Mouse (Mus musculus): Measurements from ENCODE around the gene Ankrd11. TPM values are rescaled to one million over a fixed set of nuclear protein-coding genes. Genes with fewer than 3 reads are reported as not detected.
"Not testable (repeated sequence)": the region's sequence is repeated elsewhere in the genome, so short reads cannot be mapped to it uniquely, and the experiment has no call there.

Gene Ankrd11
- total RNA-seq, 1 experiment from 2014 or later = 90.6 TPM

DNA sequence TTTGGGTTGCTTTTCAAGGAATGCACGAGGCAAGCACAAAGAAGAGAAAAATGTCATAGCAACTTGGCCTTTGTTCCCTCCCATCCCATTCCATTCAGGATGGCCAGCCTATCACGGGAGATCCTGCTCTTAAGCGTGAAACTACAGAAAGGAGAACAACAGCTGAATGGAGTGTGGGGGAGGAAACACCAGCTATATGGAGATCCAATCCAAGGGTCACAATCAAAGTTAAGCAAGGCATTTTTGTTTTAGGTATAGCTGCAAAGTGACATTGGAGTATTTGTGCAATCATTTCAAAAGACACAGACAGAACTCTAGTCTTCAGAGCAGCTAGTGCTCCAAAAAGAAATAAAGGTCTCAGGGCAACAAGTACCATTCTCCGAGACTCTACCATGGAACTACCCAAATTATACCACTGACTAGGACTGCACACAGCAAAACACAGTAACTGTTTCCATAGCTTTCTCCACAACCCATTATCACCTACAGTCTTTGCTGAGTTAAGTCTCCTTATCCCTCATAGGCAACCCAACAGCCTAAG is 1.9 kb downstream of the Ankrd11 start:
- peak; percentile 45 for DNase-seq

DNA sequence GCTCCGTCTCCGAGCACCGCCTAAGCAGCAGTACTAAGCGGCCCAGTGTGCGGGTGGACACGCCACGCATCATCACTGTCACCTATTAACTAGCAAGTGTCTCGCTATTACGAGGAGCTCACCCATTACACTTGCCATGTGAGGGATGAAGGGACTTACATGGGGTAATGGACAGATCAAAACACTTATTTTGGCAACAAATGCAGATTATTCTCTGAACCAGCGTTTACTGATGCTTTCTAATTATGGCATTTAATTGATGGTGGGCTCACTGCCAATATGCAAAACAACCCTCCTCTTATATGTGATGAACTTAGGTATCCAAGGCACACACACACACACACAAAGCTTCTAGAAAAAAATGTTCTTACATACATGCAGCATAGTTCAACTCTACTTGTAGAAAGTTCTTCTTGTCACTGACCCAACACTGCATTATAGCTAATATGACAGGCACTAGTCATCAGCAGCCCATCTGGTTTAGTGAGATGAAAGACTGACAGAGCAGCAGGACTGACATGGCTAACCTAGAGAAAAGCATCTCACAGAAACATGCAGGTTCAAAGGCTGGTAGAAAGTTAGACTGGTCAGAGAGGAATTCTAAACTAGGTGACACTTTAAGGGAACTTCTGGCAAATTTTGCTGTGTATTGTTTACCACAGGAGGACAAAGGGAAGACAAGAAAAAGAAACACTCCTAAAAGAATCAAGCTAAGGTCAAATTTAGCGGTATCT is 2.5 kb downstream of the Ankrd11 start:
- DNase-seq = no peak

DNA sequence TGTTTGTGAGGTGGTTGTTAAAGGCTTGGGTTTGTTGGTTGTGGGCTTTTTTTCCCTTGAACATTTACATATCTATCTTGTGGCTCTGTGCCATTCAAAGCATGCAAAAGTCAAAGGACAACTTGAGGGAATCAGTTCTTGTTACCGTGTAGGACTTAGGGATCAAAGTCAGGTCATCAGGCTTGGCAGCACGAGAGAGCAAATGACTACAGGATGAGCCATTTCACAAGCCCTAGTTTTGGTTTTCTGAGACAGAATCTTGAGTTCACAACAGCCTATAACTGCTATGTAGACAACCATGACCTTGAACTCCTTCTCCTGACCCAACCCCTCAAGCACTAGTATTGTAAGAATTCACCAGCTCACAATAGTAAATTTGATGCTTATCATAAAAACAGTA is 3.7 kb downstream of the Ankrd11 start:
- DNase-seq = no peak

DNA sequence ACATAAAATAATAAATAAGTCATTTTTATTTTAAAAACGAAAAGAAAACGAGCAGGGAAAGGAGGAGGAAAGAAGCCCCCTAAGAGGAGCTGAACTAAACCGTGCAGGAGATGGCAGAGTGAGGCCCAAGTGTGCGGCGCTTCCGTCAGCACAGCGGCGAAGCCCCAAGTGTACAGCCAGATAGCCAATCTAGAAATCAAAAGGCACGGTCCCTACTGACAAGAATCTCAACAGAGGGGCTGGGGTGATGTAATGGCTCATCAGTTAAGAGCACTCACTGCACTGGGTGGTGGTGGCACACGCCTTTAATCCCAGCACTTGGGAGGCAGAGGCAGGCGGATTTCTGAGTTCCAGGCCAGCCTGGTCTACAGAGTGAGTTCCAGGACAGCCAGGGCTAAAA is 4.6 kb downstream of the Ankrd11 start:
- no peak for DNase-seq

DNA sequence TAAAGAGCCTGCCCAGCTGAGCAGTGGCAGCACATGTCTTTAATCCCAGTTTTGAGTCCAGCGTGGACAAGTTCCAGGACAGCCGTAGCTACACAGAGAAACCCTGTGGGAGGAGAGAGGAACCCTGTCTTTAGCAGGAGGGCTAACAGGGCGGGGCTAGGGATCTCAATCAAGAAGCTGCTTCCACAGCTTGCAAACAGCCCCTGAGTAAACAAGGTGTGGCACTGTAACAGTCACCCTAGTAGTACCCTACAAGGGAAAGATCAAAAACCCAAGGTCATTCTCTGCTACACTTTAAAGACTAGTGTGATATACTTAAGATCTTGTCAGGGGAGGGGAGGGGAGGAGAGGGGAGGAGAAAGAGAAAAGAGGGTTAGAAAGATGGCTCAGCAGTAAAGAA is 5.1 kb downstream of the Ankrd11 start:
- DNase-seq = no peak

DNA sequence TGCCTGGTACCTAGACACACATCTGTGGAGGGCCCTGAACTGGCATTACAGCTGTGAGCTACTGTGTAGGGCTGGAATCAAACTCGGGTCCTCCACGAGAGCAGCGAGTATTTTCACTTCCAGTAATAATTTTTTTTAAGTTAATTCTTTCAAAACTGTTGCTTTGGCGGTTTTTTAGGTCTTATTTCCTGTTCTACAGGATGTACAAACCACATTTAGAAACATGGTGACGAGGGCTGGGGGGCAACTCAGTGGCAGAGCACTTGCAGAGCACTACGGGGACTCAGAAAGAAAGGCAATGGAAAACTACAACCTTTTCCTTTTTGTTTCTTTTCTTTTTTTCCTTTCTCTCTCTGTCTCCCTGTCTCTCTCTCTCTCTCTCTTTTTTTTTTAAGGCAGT is 7.9 kb downstream of the Ankrd11 start:
- DNase-seq = no peak

DNA sequence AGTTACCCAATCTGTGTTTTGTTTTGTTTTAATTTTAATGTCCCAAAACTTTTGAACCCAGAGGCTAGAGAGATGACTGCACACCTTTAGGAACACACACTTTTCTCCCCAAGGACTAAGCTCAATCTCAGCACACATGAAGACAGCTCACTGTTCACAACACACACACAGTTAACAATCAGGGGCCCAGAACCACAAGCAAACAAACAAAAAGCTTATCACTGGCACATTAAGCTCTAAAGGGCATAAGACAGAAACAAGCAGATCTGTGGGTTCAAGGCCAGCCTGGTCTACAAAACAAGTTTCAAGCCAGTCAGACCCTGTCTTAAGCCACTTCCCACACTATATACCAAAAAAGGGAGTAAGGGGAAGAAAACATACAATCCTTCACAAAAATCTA is 8.6 kb downstream of the Ankrd11 start:
- DNase-seq = no peak

DNA sequence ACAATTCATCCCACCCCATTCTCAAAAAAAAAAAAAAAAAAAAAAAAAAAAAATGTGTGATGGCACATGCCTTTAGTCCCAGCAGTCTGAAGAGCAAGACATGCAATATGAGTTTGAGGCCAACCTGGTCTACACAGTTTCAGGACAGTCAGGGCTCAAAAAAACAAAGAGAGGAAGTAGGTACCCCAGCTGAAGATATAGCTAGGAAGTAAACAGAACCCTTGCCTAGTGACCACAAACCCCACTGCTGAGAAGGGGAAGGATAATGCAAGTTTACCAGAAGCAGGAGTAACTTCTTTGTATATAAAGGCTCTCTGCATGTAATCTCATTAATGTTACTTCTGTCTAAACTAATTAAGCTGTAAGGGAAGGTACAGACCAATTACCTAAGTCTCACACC is 9.3 kb downstream of the Ankrd11 start:
- DNase-seq = no peak

DNA sequence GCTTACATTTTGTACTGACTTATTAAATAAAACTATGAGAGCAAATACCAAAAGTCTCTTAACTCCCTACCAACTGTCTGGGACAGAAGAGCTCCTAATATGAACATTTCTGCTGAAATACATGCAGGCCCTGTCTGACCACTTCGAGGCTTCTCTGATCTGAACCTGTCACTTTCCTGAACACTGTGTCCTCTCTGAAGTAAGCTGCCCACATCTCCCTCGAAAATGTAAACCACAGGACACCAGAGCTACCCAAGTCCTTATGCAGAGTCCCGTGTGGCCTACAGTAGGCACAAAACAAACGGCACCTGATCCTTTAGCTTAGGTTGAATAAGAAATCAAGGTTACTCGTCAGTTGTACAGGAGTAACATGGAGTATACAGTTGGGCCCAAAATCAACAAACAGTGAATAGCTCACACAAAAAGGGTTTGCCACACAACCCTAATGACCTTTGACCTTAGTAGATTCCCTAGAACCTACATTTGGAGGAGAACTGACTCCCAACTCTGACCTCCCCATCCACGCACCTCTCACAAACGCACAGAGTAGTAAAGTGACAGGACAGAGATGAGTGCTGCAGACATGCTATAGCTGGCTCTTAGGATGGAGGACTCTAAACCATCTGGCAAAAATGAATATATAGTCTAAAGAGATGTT is 10.6 kb downstream of the Ankrd11 start:
- DNase-seq = no peak

DNA sequence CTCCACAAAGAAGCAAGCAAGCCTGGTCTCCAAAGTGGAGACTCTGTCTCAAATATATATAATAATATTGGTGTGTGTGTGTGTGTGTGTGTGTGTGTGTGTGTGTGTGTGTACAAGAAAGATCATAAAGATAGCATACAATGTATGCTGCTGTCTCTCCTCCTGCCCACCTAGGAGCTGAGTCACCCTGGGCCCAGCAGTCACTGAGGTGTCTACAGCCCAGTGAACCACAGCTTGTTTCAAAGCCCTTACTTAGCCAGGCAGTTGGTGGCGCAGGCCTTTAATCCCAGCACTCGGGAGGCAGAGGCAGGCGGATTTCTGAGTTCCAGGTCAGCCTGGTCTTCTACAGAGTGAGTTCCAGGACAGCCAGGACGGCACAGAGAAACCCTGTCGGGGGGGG is 12.0 kb downstream of the Ankrd11 start:
- DNase-seq = not testable (repeated sequence)

DNA sequence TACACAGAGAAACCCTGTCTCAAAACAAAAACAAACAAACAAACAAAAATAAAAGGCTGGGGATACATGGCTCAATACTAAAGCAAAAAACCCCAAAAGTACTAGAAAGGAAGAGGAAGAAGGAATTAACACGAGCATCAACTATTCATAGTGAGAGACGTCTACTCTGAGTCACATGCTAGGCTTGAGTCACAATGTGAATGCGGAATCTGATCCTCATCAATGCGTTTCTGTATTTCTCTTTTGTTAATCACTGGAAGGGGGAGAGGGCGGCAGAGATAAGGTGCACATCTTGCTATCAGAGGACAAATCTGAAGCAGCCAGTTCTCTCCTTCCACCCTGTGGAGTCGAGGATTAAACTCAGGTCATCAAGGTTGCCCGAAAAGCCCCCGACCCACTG is 14.3 kb downstream of the Ankrd11 start:
- DNase-seq = no peak

DNA sequence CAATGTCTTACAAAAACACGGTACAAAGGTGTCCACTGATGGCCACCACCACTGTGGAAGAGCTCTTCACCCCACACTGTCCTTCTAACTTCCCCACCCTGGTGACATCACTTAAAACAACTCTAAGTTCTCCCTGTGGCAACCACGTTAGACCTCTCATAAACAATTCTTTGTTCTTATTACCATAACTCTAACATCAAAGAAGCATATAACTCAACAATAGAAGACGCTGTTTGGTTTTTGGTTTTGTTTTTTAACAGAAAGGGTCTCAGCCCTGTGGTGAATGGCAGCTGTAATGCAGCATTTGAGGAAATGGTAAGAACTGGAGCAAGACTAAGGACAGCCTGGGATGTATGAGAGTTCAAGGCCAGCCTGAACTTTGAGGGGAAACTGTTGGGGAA is 16.1 kb downstream of the Ankrd11 start:
- DNase-seq = no peak

DNA sequence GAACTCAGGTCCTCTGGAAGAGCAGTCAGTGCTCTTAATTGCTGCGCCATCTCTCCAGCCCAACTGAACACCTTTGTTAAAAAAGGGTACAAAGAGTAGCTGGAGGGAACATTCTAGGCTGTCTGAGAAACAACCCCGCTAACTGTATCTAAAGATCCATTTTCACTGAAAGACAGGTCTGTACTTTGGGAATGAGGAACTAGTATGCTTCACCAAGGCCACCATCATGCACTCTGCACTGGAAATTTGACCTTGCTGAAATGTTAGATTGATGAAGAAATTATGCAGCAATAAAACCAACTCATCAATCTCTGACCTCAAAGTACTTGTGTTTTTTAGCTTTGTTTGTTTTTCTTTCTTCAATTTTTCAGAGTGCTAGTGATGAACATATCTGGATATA is 17.9 kb downstream of the Ankrd11 start:
- DNase-seq = no peak

DNA sequence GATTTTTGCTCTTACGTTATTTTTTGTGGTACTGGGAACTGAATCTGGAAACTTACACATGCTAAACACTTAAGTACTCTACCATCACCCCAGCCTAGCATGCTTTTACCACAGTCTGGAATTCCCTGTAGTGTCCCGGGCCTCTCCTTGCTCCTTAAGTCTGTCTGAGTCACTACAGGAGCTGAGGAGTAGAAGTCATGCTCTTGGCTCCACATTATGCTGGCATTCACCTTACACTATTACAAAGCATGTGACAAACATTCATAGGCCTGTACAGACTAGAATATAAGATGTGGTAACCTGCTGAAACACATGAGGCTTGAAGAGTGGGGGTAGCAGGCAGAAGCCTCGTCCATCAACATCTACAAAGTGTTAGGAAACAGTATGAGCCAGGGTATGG is 19.4 kb downstream of the Ankrd11 start:
- DNase-seq = no peak

DNA sequence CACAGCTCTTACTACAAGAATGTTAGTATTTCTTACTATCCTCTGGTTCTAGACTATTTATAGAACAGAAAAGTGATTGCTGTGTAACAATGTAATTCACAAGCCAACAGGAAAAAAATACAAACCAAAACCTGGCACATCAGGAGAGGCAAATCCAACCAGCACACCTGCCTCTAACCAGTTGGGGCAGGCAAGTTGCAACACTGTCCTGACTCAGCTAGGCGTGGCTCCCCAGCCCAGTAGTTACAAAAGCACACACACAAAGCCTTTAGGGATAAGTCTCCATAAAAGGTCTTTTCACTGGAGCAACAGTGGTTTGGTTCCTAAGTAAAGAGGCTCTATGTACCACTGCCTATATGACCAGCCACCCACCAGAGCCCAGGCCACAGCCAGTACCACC is 20.8 kb downstream of the Ankrd11 start:
- peak; percentile 50 for DNase-seq

DNA sequence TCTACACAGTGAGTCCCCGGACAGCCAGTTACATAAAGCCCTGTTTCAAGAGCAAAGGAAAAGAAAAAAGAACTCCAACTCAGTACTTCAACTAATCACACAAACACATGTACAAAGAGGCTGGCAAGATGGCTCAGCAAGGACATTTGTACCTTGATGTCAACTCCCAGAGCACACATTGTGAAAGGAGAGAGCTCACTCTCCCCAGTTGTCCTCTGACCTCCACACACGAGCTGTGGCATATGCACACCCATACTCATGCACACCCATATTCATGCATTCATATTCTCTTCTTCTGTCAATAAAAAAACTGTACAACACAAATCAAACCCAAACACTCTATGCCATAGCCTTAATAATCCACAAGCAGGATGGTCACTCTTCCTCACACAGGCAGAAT is 21.2 kb downstream of the Ankrd11 start:
- no peak for DNase-seq

DNA sequence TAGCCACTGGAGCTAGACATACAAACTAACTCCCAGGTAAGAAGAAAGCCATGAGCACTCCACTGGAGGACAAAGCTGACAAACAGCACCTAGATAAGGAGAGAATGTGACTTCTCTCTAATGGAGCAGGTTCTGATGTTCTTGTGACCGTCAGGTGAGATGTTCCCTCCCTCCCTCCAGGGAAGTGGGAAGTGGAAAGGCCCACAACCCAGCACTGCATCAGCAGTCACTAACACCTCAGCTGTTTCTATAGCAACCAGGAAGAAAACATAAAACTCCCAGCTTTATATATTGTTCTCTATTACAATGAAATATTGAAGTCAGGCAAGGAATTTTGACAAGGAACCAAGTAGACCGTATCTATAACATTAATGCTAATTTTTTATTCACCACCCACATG is 22.0 kb downstream of the Ankrd11 start:
- DNase-seq = no peak

DNA sequence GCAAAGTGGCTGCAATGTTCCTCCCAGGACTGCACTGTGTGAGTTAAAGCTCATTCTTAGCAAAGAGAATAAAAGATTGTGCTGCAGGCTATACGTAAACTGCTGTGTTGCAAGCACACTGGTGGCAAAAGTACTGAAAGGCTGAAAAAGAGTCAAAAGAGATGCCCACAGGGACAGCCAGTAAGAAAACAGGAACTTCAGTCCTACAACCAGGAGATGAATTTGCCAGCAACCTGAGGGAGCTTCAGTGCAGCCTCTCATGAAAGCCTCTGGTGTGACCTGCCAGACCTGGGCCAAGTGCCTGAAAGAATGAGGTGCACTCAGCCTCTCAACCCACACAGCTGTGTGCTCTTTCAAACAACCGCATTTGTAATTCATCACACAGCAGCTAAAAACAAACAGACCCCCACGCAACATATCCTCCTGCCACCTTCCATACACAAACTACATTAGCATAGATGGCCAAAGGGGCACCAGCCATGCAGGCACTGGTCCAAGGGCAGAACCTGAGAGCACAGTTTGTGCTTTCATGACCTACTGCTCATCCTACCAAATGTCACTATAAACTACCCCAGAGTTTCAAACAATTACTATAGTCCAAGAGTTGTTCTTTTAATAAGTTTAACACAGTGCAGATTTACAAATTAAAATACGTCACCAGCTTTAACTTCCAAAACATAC is 23.5 kb downstream of the Ankrd11 start:
- no peak for DNase-seq

DNA sequence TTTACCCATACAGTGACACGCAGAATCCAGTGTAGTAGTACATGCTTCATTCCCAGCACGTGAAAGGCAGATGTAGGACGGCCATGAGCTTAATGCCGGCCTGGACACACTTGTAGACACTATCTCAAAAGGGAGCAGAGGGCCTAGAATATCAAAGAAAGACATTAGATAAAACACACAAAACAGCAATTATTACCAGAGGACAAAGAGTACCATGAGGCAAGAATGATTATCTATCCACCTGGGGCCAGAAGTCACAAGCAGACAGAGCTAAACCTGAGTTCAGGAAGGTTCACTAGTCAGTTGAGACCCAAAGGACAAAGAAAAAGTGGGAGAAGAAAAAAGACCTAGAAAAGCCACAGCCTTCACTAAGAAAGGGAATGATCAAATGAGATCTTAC is 24.9 kb downstream of the Ankrd11 start:
- no peak for DNase-seq

DNA sequence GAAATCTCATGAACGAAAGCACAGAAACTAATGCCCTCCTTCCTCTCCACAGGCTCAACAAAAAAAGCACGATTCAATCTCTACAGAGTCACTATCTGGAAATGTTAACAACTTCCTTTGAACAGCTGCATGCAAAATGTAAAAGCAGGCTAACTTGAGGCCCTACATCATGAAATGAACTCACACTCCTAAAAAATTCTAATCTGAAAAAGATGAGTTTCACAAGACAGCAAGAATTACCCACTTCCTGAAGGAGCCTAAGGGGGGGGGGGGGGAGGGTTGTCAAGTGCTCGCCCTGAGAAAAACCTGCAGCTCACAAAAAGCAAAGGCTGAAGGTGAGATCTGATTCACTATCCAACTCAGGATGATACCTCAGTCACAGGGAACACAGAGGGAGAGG is 27.0 kb downstream of the Ankrd11 start:
- no peak for DNase-seq

DNA sequence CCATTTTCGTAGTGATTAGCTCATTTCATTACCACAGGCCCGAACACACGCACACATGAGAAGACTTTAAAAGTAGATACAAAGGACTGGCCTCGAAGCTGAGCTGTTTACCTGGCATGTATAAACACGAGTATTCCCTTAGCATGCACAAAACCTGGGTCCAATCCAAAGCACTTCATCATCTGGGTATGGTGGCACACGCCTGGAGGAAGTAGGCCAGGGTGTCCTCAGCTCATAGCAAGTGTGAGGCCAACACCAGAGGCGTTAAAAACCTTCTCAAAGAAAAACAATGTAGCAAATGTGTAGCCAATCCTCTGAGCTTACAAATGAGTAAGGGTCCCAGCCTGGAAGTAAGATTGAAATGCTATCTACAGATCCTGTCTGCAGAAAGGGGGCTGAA is 27.6 kb downstream of the Ankrd11 start:
- DNase-seq = peak; percentile 41

DNA sequence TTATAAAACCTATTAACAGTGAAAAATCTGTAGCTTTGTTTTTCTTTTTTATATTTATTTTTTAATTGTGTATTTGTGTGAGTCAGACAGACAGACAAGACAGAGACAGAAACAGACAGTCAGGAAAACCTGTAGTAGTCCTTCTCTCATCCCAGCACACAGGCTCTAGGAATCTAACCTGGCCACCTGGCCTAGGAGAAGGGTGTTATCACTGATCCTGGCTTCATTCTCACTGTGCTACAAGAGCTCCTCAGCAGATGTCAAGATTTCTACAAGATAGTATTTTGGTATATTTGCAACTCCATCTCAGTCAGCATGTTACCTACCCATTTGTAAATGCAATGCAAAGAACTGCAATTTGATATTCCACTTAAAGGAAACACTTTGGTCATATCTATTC is 30.8 kb downstream of the Ankrd11 start:
- DNase-seq = no peak

DNA sequence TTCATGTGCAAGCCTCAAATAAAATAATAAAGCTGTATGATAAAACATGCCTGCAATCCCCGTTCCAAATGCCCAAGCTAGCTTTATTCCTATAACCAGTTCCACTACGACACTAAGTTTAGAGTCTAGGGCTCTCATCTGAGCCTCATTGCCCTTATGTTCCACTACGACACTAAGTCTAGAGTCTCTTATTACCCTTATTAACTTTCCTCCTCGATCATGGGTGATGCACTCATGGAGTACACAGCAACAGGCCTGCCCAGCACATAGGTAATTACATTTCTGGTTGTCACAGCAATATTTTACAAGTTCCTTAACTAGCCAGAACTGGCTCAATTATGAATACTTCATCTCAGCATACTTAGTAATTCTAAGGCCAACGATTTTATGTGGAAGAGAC is 36.3 kb downstream of the Ankrd11 start:
- DNase-seq = no peak

DNA sequence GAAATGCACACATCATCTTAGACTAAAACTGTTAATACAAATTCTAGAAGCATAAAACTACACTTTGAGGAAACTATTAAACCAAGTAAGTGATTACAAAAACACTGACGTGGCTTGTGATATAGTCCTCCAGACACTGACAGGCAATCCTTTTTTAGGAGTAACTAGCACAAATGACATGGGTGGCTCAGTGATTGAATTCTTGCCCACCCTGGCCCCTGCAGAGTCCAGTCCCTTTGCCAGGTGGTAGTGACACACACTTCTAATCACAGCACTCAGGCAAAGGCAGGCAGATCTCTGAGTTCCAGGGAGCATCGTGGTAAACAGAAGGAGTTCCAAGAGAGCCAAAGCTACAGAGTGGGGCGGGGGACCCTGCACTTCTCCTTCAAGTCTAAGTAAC is 36.7 kb downstream of the Ankrd11 start:
- no peak for DNase-seq
